Mouse (Mus musculus): ENCODE data around the gene Vopp1.

DNA sequence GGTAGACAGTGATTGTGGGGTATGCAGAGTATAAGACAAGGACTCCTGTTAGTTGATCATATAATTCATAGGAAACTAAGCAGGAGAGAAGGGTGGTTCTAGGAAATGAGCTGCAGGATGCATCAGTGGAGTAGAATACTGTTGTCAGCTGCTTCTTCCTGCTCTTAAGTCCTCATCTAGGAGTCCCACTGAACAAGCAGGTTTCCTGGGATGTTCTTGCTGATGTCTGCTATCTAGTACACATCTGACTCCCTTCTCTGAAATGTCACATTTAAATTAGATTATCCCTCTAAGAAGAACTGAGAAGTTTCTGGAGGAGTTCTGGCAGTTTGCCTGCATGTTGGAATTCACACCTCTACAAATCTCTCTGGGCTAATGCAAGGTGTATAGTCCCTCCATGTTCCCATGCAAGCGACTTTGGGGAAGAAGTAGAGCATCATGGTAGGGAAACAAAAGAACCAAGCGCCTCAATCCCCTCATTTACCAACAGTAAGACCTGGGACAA is 10.5 kb downstream of the Vopp1 start:
- TF ChIP-seq CTCF (IDR thresholded peaks at IDR 0.05), result no peak
- no peak for TF ChIP-seq POLR2A (IDR thresholded peaks at IDR 0.05; ENCODE audit: insufficient read depth, low read depth, low read length)
- TF ChIP-seq EP300 (IDR thresholded peaks at IDR 0.05; ENCODE audit: insufficient read depth, low read depth, low read length), result no peak

All from heart, adult 2 months (tissue).